Mouse (Mus musculus) small intestine, adult 2 months (tissue): ENCODE measurements around the gene Tec.

Source experiments
- CTCF ChIP-seq: fragments of 200-500 bp; IDR thresholded peaks from 2 replicates; pipeline ENCODE4 v1.5.1; 2012; ENCODE audit warnings: low read depth, mild to moderate bottlenecking, control low read depth, inconsistent platforms, low read length, moderate library complexity, mixed read lengths; ENCODE audit not compliant: insufficient replicate concordance, insufficient read length; ENCODE audit errors: extremely low read depth
- POLR2A ChIP-seq: fragments of 200-500 bp; IDR thresholded peaks from 2 replicates; pipeline ENCODE4 v1.6.1; 2012; ENCODE audit warnings: low read depth, mild to moderate bottlenecking, control low read depth, inconsistent platforms, low read length, moderate library complexity

GRCm38 (mm10) chr5:72893987-72894386, 25.7 kb upstream of the Tec start:
- TF ChIP-seq CTCF, result peak; percentile 65; the same call in 1 of the 2 replicates
- no peak for TF ChIP-seq POLR2A
